Mouse (Mus musculus) liver, postnatal 0 days (tissue): ENCODE measurements around the gene Them7. TPM values are rescaled to one million over a fixed set of nuclear protein-coding genes. Genes with fewer than 3 reads are reported as not detected.
A peak's percentile ranks its signal among the peaks of the same experiment; 100 is the strongest.

Source experiments
- ATAC-seq: fragments of 200-750 bp; cut with Nextera tagmentation; 2 replicates; pipeline ENCODE4 v1.8.0; 2017; ENCODE audit warnings: mild to moderate bottlenecking, moderate library complexity
- DNase-seq: peaks from one replicate; pipeline ENCODE4 v3.0.0-alpha.2; 2016
- H3K27ac ChIP-seq: fragments of 300-500 bp; sonication (generic); 2 replicates; pipeline ENCODE4 v1.5.1; 2014; ENCODE audit warnings: antibody characterized with exemption, moderate library complexity, mild to moderate bottlenecking, low read depth
- H3K27me3 ChIP-seq: fragments of 300-500 bp; sonication (generic); 2 replicates; pipeline ENCODE4 v1.6.1; 2014; ENCODE audit warnings: low read length, control low read depth, mixed read lengths; ENCODE audit not compliant: insufficient read depth
- H3K36me3 ChIP-seq: fragments of 300-500 bp; sonication (generic); replicated peaks from 2 replicates; pipeline ENCODE4 v1.6.1; 2014; ENCODE audit warnings: mild to moderate bottlenecking, control low read depth, low read length, moderate library complexity, mixed read lengths; ENCODE audit not compliant: insufficient read depth
- H3K4me1 ChIP-seq: fragments of 300-500 bp; sonication (generic); 2 replicates; pipeline ENCODE4 v1.6.1; 2014; ENCODE audit warnings: antibody characterized with exemption, mild to moderate bottlenecking, control low read depth; ENCODE audit not compliant: insufficient read depth
- H3K4me2 ChIP-seq: fragments of 300-500 bp; sonication (generic); 2 replicates; pipeline ENCODE4 v1.6.1; 2014; ENCODE audit warnings: low read depth, mild to moderate bottlenecking, low read length, moderate library complexity, mixed read lengths
- H3K4me3 ChIP-seq: fragments of 300-500 bp; sonication (generic); 2 replicates; pipeline ENCODE4 v1.5.1; 2014; ENCODE audit warnings: low read depth, low read length
- H3K9ac ChIP-seq: fragments of 300-500 bp; sonication (generic); replicated peaks from 2 replicates; pipeline ENCODE4 v1.6.1; 2014; ENCODE audit warnings: mild to moderate bottlenecking, moderate library complexity
- H3K9me3 ChIP-seq: fragments of 300-500 bp; sonication (generic); 2 replicates; pipeline ENCODE4 v1.6.1; 2016; ENCODE audit warnings: mild to moderate bottlenecking, control low read depth, low read length, mixed read lengths
- CTCF ChIP-seq: sonication (generic); IDR thresholded peaks from 2 replicates; pipeline ENCODE4 v1.5.1; 2016; ENCODE audit warnings: antibody characterized with exemption, low read depth
- EP300 ChIP-seq: IDR thresholded peaks from 2 replicates; pipeline ENCODE4 v1.6.1; 2016; ENCODE audit warnings: antibody characterized with exemption, low read depth, mild to moderate bottlenecking
- WGBS: fragments of 180-500 bp; shearing (Covaris S2); extraction: QIAGEN DNeasy Blood & Tissue Kit; methylation state at CpG from one replicate; pipeline ENCODE4 v1.1.7; 2014; ENCODE audit not compliant: insufficient replicate concordance; 5-methylcytosine and 5-hydroxymethylcytosine counted together
- polyA plus RNA-seq: library from polyadenylated mRNA; unstranded; fragments of >200 nt; fragmentation: Nextera tagmentation; extraction: Ambion mirVana; gene quantifications from 2 replicates; pipeline ENCODE4 v1.2.1, GENCODE M21; 2015

The Them7 gene
- polyA plus RNA-seq, 1 experiment from 2014 or later = 6.6 TPM

GRCm38 (mm10) chr2:105238775-105239174 lies 14.7 kb downstream of the Them7 start:
- H3K4me2 ChIP-seq = no peak overlapping the region
- H3K27ac ChIP-seq = no peak overlapping the region
- no peak for TF ChIP-seq EP300
- TF ChIP-seq CTCF = peak; percentile 68
- no peaks in the 10 kb centered on the region for H3K36me3 ChIP-seq
- H3K4me1 ChIP-seq = peaks cover 8% of the 10 kb centered on the region; the same call in 1 of the 2 replicates
- no peaks in the 10 kb centered on the region for H3K27me3 ChIP-seq
- no peaks in the 10 kb centered on the region for H3K9me3 ChIP-seq
- H3K4me3 ChIP-seq = no peak overlapping the region
- no peak overlapping the region for H3K9ac ChIP-seq
- DNase-seq (no peak), ATAC-seq (no peak)
- WGBS = 26% methylated on average over 3 of the region's 3 CpGs

- H3K4me1 ChIP-seq = peaks cover 3% of the 10 kb centered on the region; the same call in 1 of the 2 replicates
- no peaks in the 10 kb centered on the region for H3K9me3 ChIP-seq
- no peak overlapping the region for H3K27ac ChIP-seq
- no peaks in the 10 kb centered on the region for H3K27me3 ChIP-seq
- H3K9ac ChIP-seq = no peak overlapping the region
- H3K4me3 ChIP-seq = no peak overlapping the region
- H3K36me3 ChIP-seq = no peaks in the 10 kb centered on the region
- no peak overlapping the region for H3K4me2 ChIP-seq
- DNase-seq (no peak), ATAC-seq (no peak)
- WGBS = 70% methylated on average over 1 of the region's 1 CpGs
- TF ChIP-seq CTCF = no peak
Measured at GRCm38 (mm10) chr2:105240631-105241030, 16.5 kb downstream of the Them7 start.

GRCm38 (mm10) chr2:105242940-105243339 lies 18.8 kb downstream of the Them7 start:
- Histone ChIP-seq H3K36me3 (no peaks in the 10 kb centered on the region), H3K27me3 (no peaks in the 10 kb centered on the region), H3K27ac (no peak overlapping the region), H3K4me1 (no peaks in the 10 kb centered on the region; the same call in 1 of the 2 replicates), H3K9me3 (no peaks in the 10 kb centered on the region), H3K4me2 (no peak overlapping the region), H3K4me3 (no peak overlapping the region), H3K9ac (no peak overlapping the region)
- 72% methylated on average over 7 of the region's 7 CpGs for whole genome bisulfite sequencing
- DNase-seq (no peak), ATAC-seq (no peak)
- TF ChIP-seq CTCF (no peak), EP300 (no peak)

GRCm38 (mm10) chr2:105244733-105245132 lies 20.6 kb downstream of the Them7 start:
- Histone ChIP-seq H3K4me2 (no peak overlapping the region), H3K27ac (no peak overlapping the region), H3K27me3 (no peaks in the 10 kb centered on the region), H3K4me1 (no peaks in the 10 kb centered on the region; the same call in 1 of the 2 replicates), H3K4me3 (no peak overlapping the region), H3K9me3 (no peaks in the 10 kb centered on the region), H3K36me3 (no peaks in the 10 kb centered on the region), H3K9ac (no peak overlapping the region)
- 73% methylated on average over 13 of the region's 13 CpGs for WGBS
- no peak for TF ChIP-seq CTCF
- TF ChIP-seq EP300 = no peak
- ATAC-seq = no peak
- no peak for DNase-seq

GRCm38 (mm10) chr2:105251978-105252377 lies 27.9 kb downstream of the Them7 start:
- no peak overlapping the region for H3K4me2 ChIP-seq
- H3K27me3 ChIP-seq = no peaks in the 10 kb centered on the region
- whole genome bisulfite sequencing = 47% methylated on average over 3 of the region's 3 CpGs
- H3K9ac ChIP-seq = no peak overlapping the region
- no peaks in the 10 kb centered on the region for H3K9me3 ChIP-seq
- no peak overlapping the region for H3K27ac ChIP-seq
- ATAC-seq = no peak
- no peak overlapping the region for H3K4me3 ChIP-seq
- no peaks in the 10 kb centered on the region for H3K4me1 ChIP-seq
- no peak for TF ChIP-seq EP300
- TF ChIP-seq CTCF = no peak
- DNase-seq = no peak
- no peaks in the 10 kb centered on the region for H3K36me3 ChIP-seq

- H3K4me1 ChIP-seq = no peaks in the 10 kb centered on the region
- no peaks in the 10 kb centered on the region for H3K36me3 ChIP-seq
- H3K4me2 ChIP-seq = no peak overlapping the region
- DNase-seq (no peak), ATAC-seq (no peak)
- WGBS = 57% methylated on average over 7 of the region's 7 CpGs
- H3K9me3 ChIP-seq = no peaks in the 10 kb centered on the region
- no peak overlapping the region for H3K9ac ChIP-seq
- no peaks in the 10 kb centered on the region for H3K27me3 ChIP-seq
- no peak overlapping the region for H3K27ac ChIP-seq
- H3K4me3 ChIP-seq = no peak overlapping the region
- TF ChIP-seq EP300 = no peak
- TF ChIP-seq CTCF = no peak
Measured at GRCm38 (mm10) chr2:105252824-105253223, 28.7 kb downstream of the Them7 start.

- Histone ChIP-seq H3K27me3 (no peaks in the 10 kb centered on the region), H3K4me3 (no peak overlapping the region), H3K4me2 (no peak overlapping the region), H3K27ac (no peak overlapping the region), H3K9me3 (no peaks in the 10 kb centered on the region), H3K36me3 (no peaks in the 10 kb centered on the region), H3K4me1 (no peaks in the 10 kb centered on the region), H3K9ac (no peak overlapping the region)
- ATAC-seq = no peak
- DNase-seq = no peak
- TF ChIP-seq EP300 = no peak
- TF ChIP-seq CTCF = no peak
- 43% methylated on average over 4 of the region's 4 CpGs for WGBS
Measured at GRCm38 (mm10) chr2:105255457-105255856, 31.3 kb downstream of the Them7 start.
